Mouse (Mus musculus): Measurements from ENCODE around the gene Rab3b. TPM values are rescaled to one million over a fixed set of nuclear protein-coding genes. Genes with fewer than 3 reads are reported as not detected.

Gene Rab3b
- total RNA-seq, 4 experiments from 2014 or later, result 63.2 to 71.1 (median 65.4) TPM

DNA sequence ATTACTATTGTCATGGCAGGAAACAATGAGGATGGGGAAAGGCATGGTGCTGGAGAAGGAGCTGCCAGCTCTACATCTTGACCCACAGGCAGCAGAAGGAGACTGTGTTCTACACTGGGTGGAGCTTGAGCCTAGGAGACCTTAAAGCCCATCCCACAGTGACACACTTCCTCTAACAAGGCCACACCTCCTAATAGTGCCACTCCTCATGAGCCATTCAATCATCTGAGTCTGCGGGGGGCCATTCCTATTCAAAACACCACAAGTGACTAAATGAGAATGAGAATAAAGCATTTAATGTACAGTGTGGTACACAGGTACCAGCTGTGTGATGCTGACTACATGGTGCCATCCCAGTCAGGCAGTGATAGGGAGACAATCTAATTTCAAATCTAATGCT lies 71.3 kb downstream of the Rab3b start:
- DNase-seq (ENCODE audit: low spot score in 2 of 2), result no peak

DNA sequence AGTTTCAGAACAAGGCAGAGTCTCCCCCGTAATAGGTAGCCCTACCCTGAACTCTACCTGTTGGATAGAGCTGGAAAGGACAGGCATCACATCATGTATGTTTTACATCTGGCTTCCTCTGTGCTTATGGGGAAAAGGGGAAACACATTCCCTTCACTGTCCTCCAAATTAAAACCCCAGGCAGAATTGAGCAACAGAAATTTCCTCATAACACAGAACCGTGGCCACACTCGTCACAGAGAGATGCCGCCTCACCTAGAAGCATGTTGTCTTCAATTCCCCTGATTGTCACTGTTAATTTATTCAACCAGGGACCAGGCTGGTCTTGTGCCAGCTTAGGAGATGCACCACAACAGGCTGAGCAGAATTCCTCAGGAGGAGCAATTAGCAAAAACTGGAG lies 72.8 kb downstream of the Rab3b start:
- DNase-seq (ENCODE audit: low spot score in 2 of 2), result no peak

DNA sequence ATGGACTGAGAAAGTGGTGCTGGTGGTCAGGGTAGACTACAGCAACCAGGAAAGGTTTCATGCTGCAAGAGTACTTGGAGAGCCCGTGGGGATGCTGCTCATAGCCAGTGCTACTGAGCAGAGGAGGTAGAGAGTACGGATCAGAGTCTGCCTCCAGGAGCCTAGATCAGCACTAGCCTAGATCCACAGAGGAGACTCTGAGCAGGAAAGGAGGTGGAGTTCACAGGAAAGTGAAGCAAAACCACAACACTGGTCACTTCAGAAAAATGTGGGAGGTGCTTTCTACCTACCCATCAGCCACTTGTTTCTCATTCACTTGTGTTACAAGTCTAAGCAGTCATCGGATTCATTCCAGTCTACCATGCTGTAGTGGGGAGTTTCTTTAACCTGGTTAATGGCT lies 80.8 kb downstream of the Rab3b start:
- DNase-seq (ENCODE audit: low spot score in 2 of 2), result no peak

DNA sequence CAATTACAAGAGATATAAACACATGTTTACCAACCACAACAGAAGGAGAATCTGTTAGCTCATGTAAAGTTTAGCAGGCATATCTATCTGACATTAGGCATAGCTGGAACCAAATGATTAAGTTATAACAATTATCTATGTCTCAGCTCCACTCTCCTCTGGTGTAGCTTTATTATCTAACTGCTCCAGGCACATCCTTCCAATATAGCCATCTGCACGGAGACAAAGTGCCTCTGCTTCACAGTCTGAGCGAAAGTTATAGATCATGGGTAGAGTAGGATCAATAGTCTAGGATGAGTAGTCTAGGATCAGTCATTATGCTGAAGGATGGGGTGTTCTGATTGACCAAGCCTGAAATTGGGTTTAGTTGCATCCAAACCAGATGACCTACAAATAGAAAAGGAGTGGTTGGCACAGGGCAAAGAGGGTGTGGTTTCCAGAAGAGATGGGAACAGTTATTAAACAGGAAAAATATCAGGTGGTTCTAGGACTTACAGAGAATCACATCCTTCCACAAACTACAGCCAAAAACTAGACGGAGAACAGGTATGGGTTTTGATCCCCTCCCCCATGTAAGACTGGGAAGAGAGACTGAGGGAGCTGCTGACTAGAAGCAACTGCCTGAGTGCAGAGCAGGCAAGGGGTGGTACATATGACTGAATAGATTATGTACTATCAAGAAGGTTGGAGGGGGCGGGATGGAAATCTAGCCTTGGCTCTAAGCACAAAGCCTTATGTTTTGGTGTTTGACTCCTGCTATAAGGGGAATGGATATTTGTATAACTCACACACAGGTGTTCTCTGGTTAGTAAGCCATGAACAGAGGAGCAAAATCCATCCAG lies 82.0 kb downstream of the Rab3b start:
- no peak for DNase-seq (ENCODE audit: low spot score in 2 of 2)

DNA sequence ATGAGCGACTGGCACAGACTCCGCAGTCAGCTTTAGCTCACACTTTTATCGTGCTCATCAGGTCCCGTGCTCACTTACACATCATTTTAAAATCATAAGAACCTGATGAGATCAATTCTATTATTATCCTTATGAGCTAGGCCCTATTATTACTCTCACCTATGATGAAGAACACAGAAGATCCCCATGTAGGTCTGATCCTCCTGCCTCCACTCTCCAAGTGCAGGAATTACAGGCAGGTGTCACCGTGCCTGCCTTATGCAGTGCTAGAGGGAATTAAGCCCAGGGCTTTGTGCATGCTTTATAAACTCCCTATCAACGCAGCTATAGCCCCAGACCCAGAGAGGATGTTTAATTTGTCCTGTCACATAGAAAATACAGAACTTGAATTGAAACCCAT lies 84.2 kb downstream of the Rab3b start:
- DNase-seq (ENCODE audit: low spot score in 2 of 2), result no peak

DNA sequence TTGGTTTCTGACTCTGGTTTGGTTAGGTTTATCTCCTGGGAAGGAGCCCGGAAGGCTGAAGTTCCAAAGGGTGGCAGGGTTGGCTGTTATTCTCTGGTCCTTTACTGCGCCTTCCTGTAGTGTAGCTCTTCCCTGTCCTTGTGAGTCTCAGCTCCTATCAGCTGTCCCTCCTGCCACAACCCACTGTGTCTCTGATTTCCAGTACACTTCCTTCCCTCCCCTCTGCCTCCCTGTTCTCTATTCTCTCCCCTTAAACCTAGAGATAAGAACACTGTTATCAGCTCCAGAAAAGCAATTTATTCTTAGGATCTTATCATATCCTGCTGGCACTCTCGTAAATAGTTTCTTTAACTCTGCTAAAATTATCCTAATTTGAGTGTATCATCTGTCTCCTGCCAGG lies 90.7 kb downstream of the Rab3b start:
- no peak for DNase-seq (ENCODE audit: low spot score in 2 of 2)

DNA sequence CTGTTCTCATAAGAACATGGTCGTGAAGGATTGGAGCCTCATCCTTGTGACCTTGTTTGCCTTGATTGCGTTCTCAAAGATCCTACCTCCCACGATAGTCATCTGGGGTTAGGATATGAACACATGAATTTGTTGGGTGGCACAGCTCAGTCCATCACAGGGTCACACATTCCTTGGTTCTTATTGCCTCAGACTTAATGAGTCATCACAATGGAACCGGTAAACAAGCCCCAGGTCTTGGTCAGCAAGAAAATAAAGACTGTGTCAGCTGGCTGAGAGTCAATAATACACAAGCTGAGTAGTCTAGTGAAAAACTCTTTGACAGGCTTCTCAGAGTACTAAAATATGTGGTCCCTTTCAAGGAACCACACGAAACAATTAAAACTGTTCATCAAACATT lies 92.2 kb downstream of the Rab3b start:
- DNase-seq (ENCODE audit: low spot score in 2 of 2), result no peak

DNA sequence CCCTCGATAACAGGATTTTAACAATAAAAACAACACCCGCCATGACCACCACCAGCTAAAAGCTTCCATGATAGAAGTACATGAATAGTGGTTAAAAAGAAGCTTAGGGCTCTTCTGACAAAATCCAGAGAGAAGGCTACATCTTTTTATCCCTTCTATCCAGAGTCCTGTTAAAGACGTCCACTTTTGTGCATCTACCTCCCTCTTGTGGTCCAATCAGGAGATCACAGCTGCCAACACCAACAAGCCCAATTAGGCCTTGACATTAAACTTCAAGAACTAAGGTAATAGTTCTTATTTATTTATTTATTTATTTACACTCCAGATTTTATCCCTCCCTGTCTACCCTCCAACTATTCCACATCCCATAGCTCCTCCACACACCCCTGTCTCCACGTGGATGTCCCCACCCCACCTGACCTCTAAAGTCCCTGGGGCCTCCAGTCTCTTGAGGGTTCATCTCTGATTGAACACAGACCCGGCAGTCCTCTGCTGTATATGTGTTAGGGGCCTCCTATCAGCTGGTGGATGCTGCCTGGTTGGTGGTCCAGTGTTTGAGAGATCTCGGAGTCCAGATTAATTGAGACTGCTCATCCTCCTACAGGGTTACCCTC lies 97.7 kb downstream of the Rab3b start:
- peak; percentile 31 to 68 for DNase-seq (ENCODE audit: low spot score in 2 of 2)

DNA sequence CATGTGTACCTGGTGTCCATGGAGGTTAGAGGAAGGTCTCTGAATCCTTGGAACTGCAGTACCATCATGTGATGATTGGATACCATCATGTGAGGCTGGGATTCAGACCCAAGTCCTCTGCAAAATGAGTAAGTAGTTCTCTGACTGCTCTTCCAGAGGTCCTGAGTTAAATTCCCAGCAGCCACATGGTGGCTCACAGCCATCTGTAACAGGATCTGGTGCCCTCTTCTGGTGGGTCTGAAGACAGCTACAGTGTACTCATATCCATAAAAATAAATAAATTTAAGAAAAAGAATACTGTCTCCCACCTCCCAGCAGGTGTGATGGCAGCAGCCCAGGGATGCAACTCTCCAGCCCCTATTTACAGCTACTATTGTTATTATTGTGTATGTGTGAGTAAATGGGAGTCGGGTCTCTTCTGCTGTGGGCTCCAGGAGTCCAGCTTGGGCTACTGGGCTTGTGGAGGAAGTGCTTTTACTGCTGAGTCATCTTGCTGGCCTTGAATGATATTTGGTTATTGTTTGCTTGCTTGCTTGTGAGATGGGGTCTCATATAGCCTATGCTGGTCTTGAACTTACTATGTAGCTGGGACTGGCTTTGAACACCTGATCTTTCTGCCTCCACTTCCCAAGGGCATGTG lies 108.1 kb downstream of the Rab3b start:
- DNase-seq (ENCODE audit: low spot score in 2 of 2), result no peak

DNA sequence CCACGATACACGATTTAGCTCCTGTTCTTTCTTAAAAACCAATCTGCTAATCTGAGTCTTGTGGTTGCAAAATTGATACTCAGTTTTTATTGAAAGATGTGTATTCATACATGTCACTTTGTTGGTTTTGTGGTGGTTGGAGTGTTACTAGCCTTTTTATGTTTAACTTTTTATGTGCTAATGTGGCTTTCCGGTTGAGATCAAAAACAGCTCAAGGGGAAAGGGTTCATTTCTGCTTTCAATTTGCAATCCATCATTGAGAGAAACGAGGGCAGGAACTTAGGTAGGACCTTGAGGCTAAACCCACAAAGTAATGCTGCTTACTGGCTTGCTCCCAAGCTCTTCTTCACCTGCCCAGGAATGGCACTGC lies 108.6 kb downstream of the Rab3b start:
- DNase-seq (ENCODE audit: low spot score in 2 of 2), result no peak

DNA sequence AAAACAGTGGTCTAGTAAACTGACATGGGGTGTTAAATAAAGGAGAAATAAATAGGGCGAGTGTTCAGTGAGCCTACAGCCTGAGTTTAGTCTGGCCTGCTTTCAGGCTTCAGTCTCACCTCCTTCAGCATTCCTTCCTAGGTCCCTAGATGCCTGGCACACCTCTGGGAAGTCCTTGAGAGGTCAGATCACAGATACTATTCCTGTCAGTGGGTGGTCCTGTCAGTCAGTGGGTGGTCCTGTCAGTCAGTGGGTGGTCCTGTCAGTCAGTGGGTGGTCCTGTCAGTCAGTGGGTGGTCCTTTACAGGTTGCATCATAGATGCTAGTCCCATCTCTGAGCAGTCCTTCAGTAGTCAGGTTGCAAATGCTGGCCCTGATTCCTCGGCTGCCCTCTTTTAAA lies 110.6 kb downstream of the Rab3b start:
- DNase-seq (ENCODE audit: low spot score in 2 of 2), result no peak

DNA sequence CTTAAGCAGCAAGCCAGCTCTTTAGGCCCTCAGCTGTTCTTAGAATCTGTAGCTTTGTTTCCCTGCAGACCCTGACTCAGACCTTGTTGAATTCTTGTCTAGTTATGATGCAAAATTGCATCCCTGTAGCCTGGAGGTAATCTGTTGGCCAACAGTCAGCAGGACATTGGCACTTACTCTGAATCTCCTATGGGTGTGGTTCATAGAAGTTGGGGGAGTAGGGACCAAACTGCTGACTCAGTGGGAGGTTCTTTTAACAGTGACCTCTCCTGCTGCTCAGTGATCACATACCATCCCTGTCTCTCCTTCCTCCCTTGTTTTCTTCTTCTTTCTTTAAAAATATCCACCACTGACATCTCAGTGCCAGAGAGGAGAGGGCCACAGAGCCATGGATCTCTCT lies 111.2 kb downstream of the Rab3b start:
- no peak for DNase-seq (ENCODE audit: low spot score in 2 of 2)

DNA sequence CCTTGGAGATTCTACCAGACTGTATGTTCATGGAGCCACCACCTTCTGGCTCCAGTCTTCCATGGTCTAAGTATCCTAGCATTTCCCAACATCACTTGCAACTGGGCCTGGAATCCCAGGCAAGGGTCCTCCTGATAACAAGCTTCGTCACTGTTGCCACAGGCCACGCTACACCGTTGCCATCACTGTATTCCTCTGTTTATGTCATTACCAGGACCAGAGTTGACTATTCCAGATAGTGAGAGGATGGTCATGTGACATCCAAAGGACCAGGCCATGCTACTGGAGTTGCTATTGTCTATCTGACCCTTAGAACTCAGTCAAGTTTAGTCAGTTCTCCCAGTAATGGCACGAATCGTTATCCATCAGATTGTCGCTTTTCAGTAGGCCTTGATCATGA lies 111.7 kb downstream of the Rab3b start:
- DNase-seq (ENCODE audit: low spot score in 2 of 2), result no peak

DNA sequence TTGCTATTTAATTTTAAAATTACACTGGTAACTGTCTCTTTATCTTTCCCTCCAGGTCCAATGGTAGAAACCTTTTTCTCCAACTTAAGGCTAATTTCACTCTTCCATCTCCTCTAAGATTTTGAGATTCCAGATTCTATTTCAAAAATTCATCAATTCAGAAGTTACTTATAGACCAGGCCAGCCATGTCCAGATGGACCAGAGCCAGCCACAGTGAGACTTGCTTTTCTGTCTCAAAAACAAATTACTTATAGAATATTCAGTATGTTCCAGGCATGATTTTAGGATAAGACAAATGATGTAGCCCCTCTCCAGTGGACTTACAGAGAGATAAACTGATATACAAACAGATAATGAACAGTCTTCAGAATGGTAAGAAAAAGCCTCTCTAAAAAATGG lies 112.9 kb downstream of the Rab3b start:
- no peak for DNase-seq (ENCODE audit: low spot score in 2 of 2)

Other genes starting within 250 kb of the Rab3b start
- 1 to 10 TPM; 1.3 to 3.6 (median 1.5) TPM for gene 3110021N24Rik, start 159.4 kb upstream of the Rab3b start, total RNA-seq (2022)
- gene Zfyve9, start 98.3 kb upstream of the Rab3b start, total RNA-seq (2022), result 10 to 100 TPM; 55.1 to 63.4 (median 58.7) TPM
- 10 to 100 TPM; 67.2 to 94.4 (median 79.4) TPM for gene Btf3l4, start 45.4 kb upstream of the Rab3b start, total RNA-seq (2022)
- 10 to 100 TPM; 34.0 to 37.6 (median 35.6) TPM for gene Txndc12, start 44.5 kb upstream of the Rab3b start, total RNA-seq (2022)
- 10 to 100 TPM; 18.1 to 19.5 (median 18.8) TPM for gene Kti12, start 31.3 kb upstream of the Rab3b start, total RNA-seq (2022)
- gene A730015C16Rik, start 30.4 kb upstream of the Rab3b start, total RNA-seq (2022), result under 1 TPM in 1 of 4 experiments, not detected in 3; 0.65 TPM
- 100 to 1,000 TPM; 116 to 149 (median 131) TPM for gene Nrd1, start 121.6 kb downstream of the Rab3b start, total RNA-seq (2022)